In genomic region chr16:81175302-81175943, GRCm38 (mm10) we compare ENCODE assay signal across 10 mouse cellular contexts. TPM values are rescaled to one million over a fixed set of nuclear protein-coding genes. Genes with fewer than 3 reads are reported as not detected.
A peak's percentile ranks its signal among the peaks of the same experiment; 100 is the strongest.
DNase-seq lines count a peak whose midpoint lies in the region; ATAC-seq and TF ChIP-seq lines count a peak whose summit lies in the region.
"Had no signal": no experiment of that assay in that cellular context is flagged by ENCODE, and none has a peak within 500 bp of the region (broad histone marks: within the 10 kb centered on the region; RNA-seq: fewer than 3 reads in every experiment).

No protein-coding gene starts in this region.

- WGBS in intestine, postnatal 0 days, result 41% methylated on average over 8 of the region's 8 CpGs
- 51% methylated on average over 8 of the region's 8 CpGs for WGBS in neural tube, embryonic 15.5 days

- H3K9me3 ChIP-seq in E14TG2a.4 (ENCODE audit: low read length), result no peaks in the 10 kb centered on the region
- no peaks in the 10 kb centered on the region for H3K9me3 ChIP-seq in intestine, postnatal 0 days (ENCODE audit: control insufficient read depth)
- H3K9me3 ChIP-seq in neural tube, embryonic 15.5 days (replicated peaks), result no peaks in the 10 kb centered on the region
- H3K9me3 ChIP-seq: G1E; limb, embryonic 15.5 days had no signal

- H3K4me2 ChIP-seq in intestine, postnatal 0 days (replicated peaks; ENCODE audit: low read depth), result no peak overlapping the region
- no peak overlapping the region for H3K4me2 ChIP-seq in neural tube, embryonic 15.5 days
- H3K4me2 ChIP-seq: limb, embryonic 15.5 days had no signal

- no peaks in the 10 kb centered on the region for H3K4me1 ChIP-seq in E14TG2a.4 (replicated peaks; ENCODE audit: low read depth, low read length)
- H3K4me1 ChIP-seq in intestine, postnatal 0 days (replicated peaks; ENCODE audit: control insufficient read depth, insufficient read depth, low read length), result no peaks in the 10 kb centered on the region
- no peaks in the 10 kb centered on the region for H3K4me1 ChIP-seq in neural tube, embryonic 15.5 days
- H3K4me1 ChIP-seq: limb, embryonic 15.5 days had no signal

- H3K4me3 ChIP-seq in E14TG2a.4 (replicated peaks; ENCODE audit: low read length), result no peak overlapping the region
- no peak overlapping the region for H3K4me3 ChIP-seq in intestine, postnatal 0 days (ENCODE audit: low read depth, low read length)
- no peak overlapping the region for H3K4me3 ChIP-seq in neural tube, embryonic 15.5 days (replicated peaks)
- H3K4me3 ChIP-seq: limb, embryonic 15.5 days had no signal

- H3K27ac ChIP-seq in intestine, postnatal 0 days (ENCODE audit: low read depth, low read length), result no peak overlapping the region
- no peak overlapping the region for H3K27ac ChIP-seq in neural tube, embryonic 15.5 days (replicated peaks)
- H3K27ac ChIP-seq: limb, embryonic 15.5 days had no signal

- TF ChIP-seq CTCF in E14TG2a.4 (conservative IDR thresholded peaks at IDR 0.05; ENCODE audit: low read length), result peak; percentile 14; the same call in 1 of the 2 replicates
- TF ChIP-seq CTCF in intestine, postnatal 0 days (IDR thresholded peaks at IDR 0.05; ENCODE audit: low read depth), result peak; percentile 72

- no peaks in the 10 kb centered on the region for H3K27me3 ChIP-seq in E14TG2a.4 (ENCODE audit: insufficient read depth, low read length)
- H3K27me3 ChIP-seq in intestine, postnatal 0 days (replicated peaks; ENCODE audit: control insufficient read depth, insufficient read depth, low read length), result no peaks in the 10 kb centered on the region
- H3K27me3 ChIP-seq in neural tube, embryonic 15.5 days (replicated peaks), result no peaks in the 10 kb centered on the region
- H3K27me3 ChIP-seq: limb, embryonic 15.5 days had no signal

- DNase-seq in cerebellum, postnatal 10 days, result peak; percentile 77 to 78
- no peak for DNase-seq in cerebellum, adult 11-12 months
- peak; percentile 39 for DNase-seq in embryo, embryonic 9.5 days (ENCODE audit: extremely low spot score)
- DNase-seq in left cerebral cortex, postnatal 14 days (ENCODE audit: low spot score in 2 of 2), result peak; percentile 81 to 82
- DNase-seq in spleen, adult 12 weeks (ENCODE audit: low spot score), result no peak

- no peak for ATAC-seq in intestine, postnatal 0 days
- ATAC-seq in neural tube, embryonic 15.5 days (ENCODE audit: low FRiP score), result peak; percentile 89; the same call in 1 of the 2 replicates

- no peaks in the 10 kb centered on the region for H3K36me3 ChIP-seq in E14TG2a.4 (ENCODE audit: insufficient read depth, low read length)
- no peaks in the 10 kb centered on the region for H3K36me3 ChIP-seq in intestine, postnatal 0 days (ENCODE audit: control insufficient read depth, insufficient read depth)
- no peaks in the 10 kb centered on the region for H3K36me3 ChIP-seq in neural tube, embryonic 15.5 days
- H3K36me3 ChIP-seq: G1E; limb, embryonic 15.5 days had no signal

- no peak overlapping the region for H3K9ac ChIP-seq in intestine, postnatal 0 days (ENCODE audit: low read depth, low read length)
- H3K9ac ChIP-seq in neural tube, embryonic 15.5 days (replicated peaks), result no peak overlapping the region
- H3K9ac ChIP-seq: limb, embryonic 15.5 days had no signal

- intact Hi-C loops in left cerebral cortex, postnatal 14 days (cut with DNase I), result loop anchor here (5.0 kb wide), 1 partner anchor 448 kb away; no protein-coding TSS in a partner anchor

RNA-seq across cellular contexts. Expression of gene Ncam2, which starts 25.1 kb away (rescaled TPM):
- polyA plus RNA-seq in intestine, postnatal 0 days (2015; fragmentation: Nextera tagmentation; extraction: Ambion mirVana), result 1.5 and 1.7 TPM in 2 replicates
- total RNA-seq in left cerebral cortex, postnatal 14 days (2021), result 10 to 100 TPM; 90.0 to 96.7 TPM
- polyA plus RNA-seq in neural tube, embryonic 15.5 days (2015; fragmentation: Nextera tagmentation; extraction: Ambion mirVana), result 27.9 and 29.9 TPM in 2 replicates
- polyA plus RNA-seq: G1E had no signal

Comparison
In these comparisons a context has a peak if more than half of its experiments do, and no peak if none do; other contexts are left out.
1. DNase-seq: peak in cerebellum, postnatal 10 days (2 of 2), embryo, embryonic 9.5 days (single experiment) and left cerebral cortex, postnatal 14 days (2 of 2); none in cerebellum, adult 11-12 months (single experiment) and spleen, adult 12 weeks (single experiment).
2. RNA of gene Ncam2, which starts 25.1 kb away (polyA plus RNA-seq): 27.9 to 29.9 TPM in neural tube, embryonic 15.5 days; 1.5 to 1.7 TPM in intestine, postnatal 0 days; every median in the first group is over 10 times any median in the second.